Mouse (Mus musculus): Measurements from ENCODE around the gene Ddx39.
A peak's percentile ranks its signal among the peaks of the same experiment; 100 is the strongest.

The Ddx39 gene

GRCm38 (mm10) chr8:83738949-83739710 lies 24.2 kb downstream of the Ddx39 start:
- no peak for DNase-seq

GRCm38 (mm10) chr8:83739711-83740468 lies 24.9 kb downstream of the Ddx39 start:
- no peak for DNase-seq

GRCm38 (mm10) chr8:83740586-83740975 lies 25.6 kb downstream of the Ddx39 start:
- DNase-seq: no peak

- peak in 1 of 2 experiments; percentile 25 for DNase-seq
Observed at GRCm38 (mm10) chr8:83740976-83741741, 26.2 kb downstream of the Ddx39 start, which contains the start of gene Adgre5. Adgre5 (minus strand) TSS chr8:83741326.

GRCm38 (mm10) chr8:83741849-83742655 lies 27.1 kb downstream of the Ddx39 start:
- DNase-seq: no peak

DNA sequence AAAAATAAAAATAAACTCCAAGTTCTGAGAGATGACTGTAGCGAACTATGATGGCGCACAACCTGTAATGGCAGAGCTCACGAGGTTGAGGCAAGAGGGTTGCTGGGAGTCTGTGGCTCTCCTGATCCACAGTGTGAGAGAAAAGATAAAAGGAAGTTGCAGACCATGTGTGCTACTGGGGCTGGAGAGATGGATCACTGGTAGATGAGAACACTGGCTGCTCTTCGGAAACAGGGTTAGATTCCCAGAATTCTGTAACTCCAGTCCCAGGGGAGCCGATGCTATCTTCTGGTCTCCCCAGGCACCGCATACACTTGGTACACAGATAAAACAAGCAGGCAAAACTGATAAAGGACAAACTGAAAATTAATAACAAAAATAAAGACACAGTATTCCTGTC lies 28.0 kb downstream of the Ddx39 start:
- DNase-seq: no peak

DNA sequence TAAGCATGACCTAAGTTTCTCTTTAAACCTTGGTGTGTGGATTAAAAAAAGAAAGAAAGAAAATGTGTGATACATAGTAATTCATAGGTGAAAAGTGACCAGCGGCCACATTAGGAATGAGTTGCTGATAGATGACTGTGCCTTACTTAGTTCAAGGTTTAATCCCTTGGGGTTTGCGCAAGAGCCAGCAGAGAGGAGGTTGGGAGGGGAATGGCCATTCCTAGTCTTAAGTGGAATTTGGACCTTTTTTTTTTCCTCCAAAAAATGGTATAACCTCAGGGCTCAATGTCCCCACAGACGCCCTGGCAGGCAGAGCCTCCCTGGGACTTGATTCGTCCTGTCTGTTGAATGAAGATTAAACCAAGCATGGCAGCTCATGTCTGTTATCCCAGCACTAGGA lies 29.1 kb downstream of the Ddx39 start:
- DNase-seq: no peak

DNA sequence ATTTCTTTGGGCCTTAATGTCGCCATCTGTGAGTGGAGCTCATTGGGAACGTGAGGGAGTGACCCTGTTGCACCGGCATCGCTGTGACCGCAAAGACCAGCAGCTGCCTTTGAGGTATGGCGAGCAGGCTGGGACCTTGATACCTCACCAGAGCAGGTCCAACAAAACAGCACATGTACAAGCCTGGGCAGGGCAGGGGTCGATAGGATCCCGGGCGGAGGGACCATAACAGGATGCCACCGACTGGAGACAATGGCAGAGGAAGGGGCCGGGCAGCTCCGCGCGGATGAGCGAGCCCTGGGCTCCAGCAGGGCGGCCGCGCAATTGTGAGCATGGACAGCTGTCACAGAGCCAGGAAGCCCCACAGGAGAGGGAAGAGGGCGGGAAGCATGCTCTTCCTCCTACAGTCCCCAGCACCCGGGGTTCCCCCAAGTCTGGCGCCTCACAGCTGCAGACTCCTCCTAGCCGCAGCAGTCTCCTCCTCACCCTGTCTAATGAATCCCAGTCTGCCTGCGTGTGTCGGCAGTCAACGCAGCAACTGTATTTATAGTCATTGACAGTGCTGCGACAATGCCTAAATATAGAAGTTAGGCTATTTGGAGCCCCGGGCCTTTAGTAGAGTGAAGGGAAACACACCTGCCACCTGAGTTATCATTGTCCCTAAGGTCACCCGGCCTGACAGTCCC lies 32.8 kb downstream of the Ddx39 start:
- DNase-seq: peak; percentile 36 to 55

DNA sequence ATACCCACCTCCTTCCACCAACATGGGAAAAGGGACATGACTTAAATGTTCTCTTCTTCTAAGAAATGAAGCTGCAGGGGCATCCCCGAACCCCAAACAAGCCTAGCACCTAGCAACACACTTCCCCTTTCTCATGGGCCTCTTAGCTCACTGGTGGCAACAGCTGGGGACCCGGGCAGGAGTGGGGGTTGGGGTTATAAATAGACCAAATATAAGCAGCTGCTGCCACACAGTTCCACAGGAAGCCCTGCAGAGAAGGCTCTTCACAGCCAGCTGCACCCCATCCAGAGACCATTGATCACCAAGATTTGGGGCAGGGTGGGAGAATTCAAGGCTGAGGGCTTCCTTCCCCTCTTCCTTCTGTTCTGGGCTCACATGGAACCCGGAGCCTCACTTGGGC lies 33.7 kb downstream of the Ddx39 start:
- DNase-seq: no peak

GRCm38 (mm10) chr8:83749265-83749664 lies 34.3 kb downstream of the Ddx39 start:
- DNase-seq: peak; percentile 8 to 31

GRCm38 (mm10) chr8:83754149-83754548 lies 39.2 kb downstream of the Ddx39 start:
- DNase-seq: no peak

GRCm38 (mm10) chr8:83756273-83756672 lies 41.3 kb downstream of the Ddx39 start:
- peak in 1 of 2 experiments; percentile 53 for DNase-seq

- DNase-seq: no peak
Observed at GRCm38 (mm10) chr8:83757084-83757607, 42.2 kb downstream of the Ddx39 start.

- DNase-seq: no peak
Observed at GRCm38 (mm10) chr8:83758298-83758697, 43.3 kb downstream of the Ddx39 start.

GRCm38 (mm10) chr8:83759231-83759759 lies 44.3 kb downstream of the Ddx39 start:
- no peak for DNase-seq

GRCm38 (mm10) chr8:83764116-83764515 lies 49.1 kb downstream of the Ddx39 start:
- DNase-seq: peak; percentile 59 to 72

GRCm38 (mm10) chr8:83764717-83765116 lies 49.7 kb downstream of the Ddx39 start:
- no peak for DNase-seq

GRCm38 (mm10) chr8:83765663-83766062 lies 50.7 kb downstream of the Ddx39 start:
- no peak for DNase-seq

GRCm38 (mm10) chr8:83767442-83767841 lies 52.5 kb downstream of the Ddx39 start:
- DNase-seq: no peak

GRCm38 (mm10) chr8:83768526-83768925 lies 53.5 kb downstream of the Ddx39 start:
- no peak for DNase-seq

DNA sequence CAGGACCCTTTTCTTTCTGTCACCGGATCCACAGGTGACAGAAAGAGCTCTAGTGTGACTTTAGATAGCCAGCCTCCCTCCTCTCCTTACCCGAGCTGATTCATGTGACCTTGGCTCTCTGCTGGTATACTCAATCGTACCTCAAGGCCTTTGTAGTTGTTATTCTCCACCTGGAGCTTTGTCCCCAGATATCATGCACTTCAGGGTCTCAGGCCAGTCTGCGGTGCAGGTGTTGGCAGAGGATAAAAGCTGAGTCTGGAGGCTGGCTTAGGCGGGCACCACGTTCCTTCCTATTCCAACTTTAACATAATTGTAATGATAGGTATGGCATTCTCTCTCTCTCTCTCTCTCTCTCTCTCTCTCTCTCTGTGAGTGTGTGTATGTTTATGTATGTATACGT lies 54.7 kb downstream of the Ddx39 start:
- DNase-seq: no peak
